Mouse (Mus musculus) G1E-ER4 (cell line): ENCODE data around the gene Hsdl1. TPM values are rescaled to one million over a fixed set of nuclear protein-coding genes. Genes with fewer than 3 reads are reported as not detected.

Source experiments
- GATA1 ChIP-seq: IDR thresholded peaks from one replicate; pipeline ENCODE4 v1.8.0; 2012; ENCODE audit warnings: low read length, inconsistent platforms
- polyA plus RNA-seq: library from polyadenylated mRNA; stranded (reverse); fragments of >175 nt; gene quantifications from 2 replicates; pipeline ENCODE4 v1.2.3, GENCODE M21; 2012

The Hsdl1 gene
- 34.2 and 43.7 TPM in 2 replicates for polyA plus RNA-seq

DNA sequence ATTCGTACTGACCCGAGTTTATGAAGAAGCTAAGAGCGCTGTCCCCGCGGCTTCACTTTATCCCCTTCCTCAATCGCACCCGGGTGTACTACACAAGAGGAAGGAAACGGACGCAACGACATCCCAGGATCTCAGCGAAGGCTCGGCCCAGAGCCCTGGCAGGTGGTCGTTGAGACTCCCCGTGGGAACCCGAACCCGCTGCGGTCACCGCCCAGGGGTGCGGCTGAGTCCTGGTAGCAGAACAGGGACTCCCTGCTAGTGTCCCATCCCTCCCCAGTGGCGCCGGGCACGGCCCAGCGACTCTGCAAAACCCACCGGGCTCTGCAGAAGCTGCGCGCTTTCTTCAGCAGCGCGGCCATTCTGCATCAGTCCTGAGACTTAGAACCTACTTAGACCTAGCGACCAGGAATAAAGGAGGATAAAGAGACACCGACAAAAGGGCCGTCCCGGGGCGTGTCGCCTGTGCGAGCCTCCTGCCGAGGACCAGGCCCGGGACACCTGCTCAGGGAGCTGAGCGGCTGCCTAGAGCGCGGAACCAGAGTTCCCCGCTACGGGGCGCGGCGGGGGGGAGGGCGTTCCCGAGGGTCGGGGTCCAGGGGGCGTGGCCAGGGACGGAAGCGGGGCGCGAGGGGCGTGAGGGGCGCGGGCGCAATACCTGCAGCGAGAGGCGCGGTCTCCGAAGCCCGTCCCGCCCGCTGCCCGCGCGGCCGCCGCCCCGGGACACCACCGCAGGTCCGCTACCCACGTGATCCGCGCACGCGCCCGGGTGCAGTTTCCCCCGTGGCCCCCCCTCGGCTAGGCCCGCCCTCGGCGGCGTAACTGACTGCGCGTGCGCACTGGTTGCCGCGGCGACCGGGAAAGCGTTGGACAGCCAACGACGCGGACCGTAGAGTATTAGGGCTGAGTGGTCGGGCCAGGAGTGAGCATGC lies at the start of gene Hsdl1, which contains the start of gene Dnaaf1:
TSS of gene Hsdl1 (minus strand) at position 747 of the 929 bp plus-strand sequence.
TSS of gene Dnaaf1 (plus strand) at position 799 of the 929 bp plus-strand sequence.
- no peak for TF ChIP-seq GATA1

DNA sequence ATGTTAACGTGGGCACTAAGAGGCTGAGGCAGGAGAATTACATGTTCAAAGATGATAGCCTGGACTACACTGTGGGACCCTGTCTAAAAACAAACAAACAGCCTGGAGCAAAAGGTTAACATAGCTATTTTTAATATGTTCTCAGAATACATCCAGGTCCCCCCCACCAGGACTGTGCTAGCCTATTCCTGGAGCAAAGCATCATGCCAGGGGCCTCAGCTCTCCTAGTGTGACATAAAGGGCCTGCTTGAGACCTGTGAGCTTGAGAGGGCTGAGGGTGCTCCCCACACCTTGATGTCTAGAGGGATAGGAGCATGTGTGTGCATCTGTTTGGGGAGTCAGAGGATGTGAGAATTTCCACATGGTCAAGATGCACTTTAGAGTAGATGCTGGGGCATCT lies 48.8 kb upstream of the Hsdl1 start:
- TF ChIP-seq GATA1 = no peak

DNA sequence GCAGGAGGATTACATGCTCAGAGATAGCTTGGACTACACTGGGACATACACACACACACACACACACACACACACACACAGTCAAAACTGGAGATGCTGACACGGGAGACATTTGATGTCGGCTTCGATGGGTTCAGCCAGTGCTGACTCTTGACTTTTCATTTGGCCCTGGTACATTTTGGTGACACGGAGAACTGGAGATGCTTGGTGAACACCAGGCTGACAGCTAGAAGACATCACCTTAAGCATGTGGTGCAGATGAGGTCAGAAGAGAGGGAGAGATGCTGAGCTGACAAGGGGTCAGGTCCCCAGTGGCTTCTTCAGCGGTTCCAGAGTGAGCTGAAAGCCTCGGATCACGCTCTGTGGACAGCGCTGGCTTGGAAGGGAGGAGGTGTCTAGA lies 48.1 kb upstream of the Hsdl1 start:
- no peak for TF ChIP-seq GATA1

DNA sequence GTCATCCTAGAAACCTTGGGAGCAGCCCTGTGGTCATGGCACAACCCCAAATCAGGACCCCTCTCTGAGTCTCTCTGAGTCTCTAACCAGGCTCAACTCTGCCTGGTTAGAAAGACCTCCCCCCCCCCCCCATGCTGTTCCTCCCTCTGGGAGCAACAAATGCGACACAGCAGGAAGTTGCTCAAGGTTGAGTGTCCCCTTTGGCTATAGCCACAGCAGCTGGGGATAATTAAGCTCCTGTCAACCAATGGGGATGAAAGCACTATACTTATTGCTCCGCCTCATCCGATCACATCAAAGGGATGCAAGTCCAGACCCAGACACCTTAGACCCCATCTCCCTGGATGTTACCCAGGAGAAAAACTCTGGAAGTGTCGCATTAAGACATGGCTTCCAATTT lies 47.6 kb upstream of the Hsdl1 start:
- no peak for TF ChIP-seq GATA1

DNA sequence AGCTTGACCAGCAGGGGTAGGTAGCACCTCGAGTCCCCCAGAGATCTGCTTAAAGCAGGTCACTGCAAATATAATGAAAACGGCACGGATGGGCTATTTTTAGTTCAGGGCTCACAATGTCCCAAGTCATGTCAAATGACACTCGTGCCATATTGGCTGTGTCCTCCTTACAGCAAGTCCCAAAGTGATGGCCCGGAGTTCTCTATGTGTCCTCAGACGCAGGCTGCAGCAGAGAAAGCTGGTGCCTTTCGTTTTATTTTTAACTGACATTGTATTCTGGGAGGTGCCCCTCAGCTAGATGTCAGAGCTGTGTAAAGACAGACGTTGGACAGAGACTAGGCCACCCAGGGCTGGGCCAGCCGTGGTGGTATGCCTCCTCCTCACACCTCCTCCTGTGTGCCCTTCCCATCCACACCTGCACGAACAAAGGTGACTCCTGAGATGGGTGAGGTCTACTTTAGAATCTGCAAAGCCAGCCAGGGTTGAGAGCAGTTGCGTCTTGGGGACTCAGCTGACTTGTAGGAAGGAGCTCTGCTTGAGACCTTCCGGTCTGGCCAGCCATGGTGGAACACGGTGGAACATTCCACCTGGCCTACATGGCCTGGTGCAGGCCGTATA lies 46.0 kb upstream of the Hsdl1 start:
- no peak for TF ChIP-seq GATA1

DNA sequence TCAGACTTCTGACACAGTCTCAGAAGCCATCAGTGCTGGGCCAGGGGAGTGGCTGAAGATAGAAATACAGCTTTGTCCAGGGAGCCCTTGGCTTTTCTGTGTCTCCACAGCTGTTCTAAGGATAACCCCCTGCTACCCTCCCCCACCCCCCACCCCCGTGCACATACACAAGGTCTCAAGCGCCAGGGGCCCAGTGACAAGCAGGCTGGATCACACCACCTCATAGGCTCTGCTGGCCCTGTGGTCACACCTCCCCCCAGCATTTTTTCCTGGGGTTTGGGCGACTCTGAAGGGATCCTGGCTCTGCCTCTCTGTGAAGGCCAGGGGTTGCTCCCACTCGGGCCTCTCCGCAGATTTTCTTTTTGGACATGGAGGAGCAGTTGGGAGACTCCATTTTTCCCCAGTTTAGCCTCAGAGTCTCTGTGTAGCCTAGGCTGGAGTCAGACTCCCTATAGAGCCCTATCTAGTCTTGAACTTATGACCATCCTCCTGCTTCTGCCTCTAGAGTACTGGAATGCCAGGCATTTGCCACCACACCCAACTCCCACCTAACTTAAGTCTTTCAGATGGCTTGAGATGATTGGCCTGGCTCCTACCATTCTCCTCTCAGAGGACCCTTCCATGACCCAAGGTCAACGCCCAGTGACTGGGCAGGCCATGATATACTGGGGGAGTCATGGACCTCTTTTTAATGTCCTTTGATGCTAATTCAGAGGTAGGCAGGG lies 45.3 kb upstream of the Hsdl1 start:
- TF ChIP-seq GATA1 = no peak

DNA sequence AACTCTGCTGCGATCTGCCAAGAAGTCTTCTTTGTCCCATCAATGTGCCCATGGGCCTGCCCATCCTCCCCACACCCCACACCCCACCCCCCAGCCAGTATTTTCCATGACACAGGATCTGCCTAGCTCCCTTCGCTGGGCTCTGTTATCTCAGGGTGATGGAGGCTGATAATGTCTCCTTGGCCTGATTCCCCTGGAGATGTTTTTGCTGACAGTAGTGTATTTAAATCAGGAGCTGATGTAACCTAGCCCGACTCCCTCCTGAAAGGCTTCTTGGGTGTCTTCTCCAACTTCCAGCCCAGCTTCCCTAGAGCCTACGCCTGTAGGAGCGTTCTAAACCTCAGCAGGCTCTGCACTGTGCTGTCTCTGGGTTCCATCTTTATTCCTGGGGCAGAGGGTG lies 43.9 kb upstream of the Hsdl1 start:
- TF ChIP-seq GATA1 = no peak

DNA sequence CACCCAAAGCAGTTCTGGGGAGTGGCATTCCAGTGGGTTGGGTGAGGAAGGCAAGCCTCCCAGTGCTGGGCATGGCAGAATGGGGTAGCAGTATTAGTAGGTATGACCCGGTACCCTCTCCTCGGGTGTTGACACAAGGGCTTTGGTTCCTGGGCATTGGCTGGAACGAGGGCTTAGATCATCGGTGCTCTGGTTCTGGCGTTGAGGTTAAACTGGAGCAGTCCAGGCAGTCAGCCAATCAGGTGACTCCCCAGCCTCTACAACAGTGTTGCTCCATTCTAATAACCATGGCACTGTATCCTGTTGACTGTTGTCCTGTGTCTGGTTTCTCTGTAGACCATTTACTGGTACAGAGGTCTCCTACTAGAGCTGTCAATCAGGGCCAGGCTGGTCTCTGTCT lies 42.6 kb upstream of the Hsdl1 start:
- no peak for TF ChIP-seq GATA1

DNA sequence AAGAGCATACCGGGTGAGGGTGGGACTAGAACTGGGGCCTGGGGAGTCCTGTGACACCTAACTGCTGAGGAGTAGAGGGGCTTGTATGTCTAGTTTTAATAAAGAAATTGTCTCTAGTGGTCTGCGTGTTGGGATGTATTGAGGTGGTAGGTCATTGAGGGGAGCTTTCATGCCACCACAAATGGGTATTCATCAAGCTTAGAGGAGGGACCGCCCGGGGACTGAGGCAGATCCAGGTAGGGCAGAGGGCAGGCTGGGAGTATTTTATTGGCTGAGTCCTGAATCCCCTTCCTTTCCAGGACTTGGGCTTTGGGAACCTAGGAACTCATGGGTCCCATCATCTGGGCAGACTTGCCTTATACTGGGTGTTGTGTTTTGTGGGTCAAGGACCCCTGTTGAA lies 41.8 kb upstream of the Hsdl1 start:
- no peak for TF ChIP-seq GATA1

DNA sequence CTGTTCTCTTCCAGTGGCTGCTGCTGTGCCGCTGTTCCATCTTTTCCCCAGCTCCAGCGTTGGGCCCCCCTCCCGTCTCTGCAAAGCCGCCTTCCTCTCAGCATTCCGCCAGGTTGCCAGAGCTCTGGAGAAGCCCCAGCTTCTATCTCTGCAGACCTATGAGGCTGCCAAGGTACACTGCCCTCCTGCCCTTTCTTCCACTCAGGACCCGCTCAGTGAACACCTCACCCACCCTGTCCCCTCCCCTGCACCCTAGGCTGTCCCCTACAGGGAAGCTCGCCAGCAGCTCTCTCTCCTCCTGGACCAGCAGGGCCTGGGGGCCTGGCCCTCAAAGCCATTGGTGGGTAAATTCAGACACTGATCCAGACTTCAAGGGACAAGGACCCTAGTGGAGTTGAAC lies 41.4 kb upstream of the Hsdl1 start:
- no peak for TF ChIP-seq GATA1

DNA sequence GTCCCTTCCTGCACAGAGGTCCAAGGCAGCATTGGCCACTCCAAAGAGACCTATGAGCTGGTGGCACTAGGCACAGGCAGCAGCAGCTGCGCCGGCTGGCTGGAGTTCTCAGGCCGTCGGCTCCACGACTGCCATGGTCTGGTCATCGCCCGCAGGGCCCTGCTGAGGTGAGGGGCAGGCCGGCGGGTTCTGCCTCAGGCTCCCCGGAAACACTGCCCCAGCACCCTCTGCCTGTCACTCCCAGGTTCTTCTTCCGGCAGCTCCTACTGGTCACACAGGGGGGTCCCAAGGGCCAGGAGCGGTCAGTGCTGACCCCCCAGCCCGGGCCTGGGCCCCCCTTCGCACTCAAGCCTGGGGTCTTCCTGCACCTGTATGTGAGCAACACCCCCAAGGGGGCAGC lies 40.1 kb upstream of the Hsdl1 start:
- TF ChIP-seq GATA1 = no peak

DNA sequence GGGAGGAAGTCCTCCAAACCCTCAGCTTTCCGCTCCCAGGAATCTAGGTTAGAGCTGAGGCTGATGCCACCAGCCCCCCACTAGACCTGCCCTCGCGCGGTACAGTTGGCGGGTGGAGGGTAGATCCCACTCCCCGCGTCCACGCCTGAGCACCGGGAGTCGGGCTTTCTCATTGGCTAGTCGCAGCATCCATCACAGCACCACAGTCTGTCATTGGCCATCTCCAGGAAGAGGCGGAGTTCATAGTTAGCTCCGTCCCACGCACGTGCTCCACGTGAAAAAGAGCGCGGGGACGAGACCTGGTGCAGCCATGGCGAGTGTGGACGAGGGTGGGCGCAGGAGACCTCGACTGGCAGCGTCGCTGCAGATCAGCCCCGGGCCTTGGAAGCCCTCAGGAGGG lies 37.5 kb upstream of the Hsdl1 start, which contains the start of gene Adad2:
TSS of gene Adad2 (plus strand) at position 277 of the 400 bp plus-strand sequence.
- TF ChIP-seq GATA1 = no peak

DNA sequence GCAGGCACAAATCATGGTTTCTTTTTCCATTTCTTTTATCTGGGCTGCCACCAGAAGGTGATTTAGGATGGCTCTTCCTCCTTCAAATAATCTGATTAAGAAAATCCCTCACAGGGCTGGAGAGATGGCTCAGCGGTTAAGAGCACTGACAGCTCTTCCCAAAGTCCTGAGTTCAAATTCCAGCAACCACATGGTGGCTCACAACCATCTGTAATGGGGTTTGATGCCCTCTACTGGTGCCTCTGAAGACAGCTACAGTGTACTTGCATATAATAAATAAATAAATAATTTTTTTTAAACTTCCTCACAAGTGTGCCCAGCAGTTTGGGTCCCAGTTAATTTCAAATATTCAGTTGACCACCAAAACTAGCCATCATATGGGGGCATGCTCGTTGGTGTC lies 31.2 kb upstream of the Hsdl1 start:
- no peak for TF ChIP-seq GATA1

DNA sequence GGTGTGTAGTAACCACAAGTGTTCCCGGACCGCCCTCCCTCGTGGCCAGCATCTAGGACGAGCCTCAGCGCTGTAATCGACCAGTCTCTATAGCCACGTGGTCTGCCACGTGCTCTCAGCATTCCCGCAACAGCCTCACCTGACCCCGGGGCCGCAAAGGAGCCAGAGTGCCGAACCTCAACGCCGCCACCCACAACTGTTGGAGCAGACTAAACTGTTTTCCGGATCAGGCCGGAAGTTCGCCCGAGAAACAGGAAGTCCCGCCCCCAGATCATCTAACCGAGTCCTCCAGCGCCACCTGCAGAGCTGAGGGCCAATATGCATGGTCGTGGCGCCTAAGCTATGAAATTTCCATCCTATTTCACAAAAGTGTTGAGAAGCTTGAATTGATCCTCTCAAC lies 30.0 kb upstream of the Hsdl1 start, which contains the start of gene Taf1c:
TSS of gene Taf1c (minus strand) at position 227 of the 400 bp plus-strand sequence.
- TF ChIP-seq GATA1 = no peak

DNA sequence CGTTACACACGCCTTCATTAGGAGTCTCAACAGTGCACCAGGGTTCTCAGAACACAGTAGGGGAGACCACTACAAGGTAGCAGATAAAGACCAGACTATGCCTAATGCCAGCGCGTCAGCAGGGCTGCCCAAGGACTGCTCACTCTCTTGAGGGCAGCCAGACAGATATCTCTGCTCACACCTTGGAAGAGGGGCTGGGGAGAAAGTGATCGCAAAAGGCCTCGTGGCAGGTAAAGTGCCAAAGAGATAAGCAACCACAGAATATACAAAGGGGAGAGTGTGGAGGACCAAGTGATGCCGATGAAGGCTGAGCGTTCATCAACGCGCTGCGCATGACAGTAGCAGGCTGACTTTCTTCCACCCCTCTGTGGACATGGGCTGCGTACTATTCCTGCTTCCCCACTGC lies 29.4 kb upstream of the Hsdl1 start:
- TF ChIP-seq GATA1 = no peak

DNA sequence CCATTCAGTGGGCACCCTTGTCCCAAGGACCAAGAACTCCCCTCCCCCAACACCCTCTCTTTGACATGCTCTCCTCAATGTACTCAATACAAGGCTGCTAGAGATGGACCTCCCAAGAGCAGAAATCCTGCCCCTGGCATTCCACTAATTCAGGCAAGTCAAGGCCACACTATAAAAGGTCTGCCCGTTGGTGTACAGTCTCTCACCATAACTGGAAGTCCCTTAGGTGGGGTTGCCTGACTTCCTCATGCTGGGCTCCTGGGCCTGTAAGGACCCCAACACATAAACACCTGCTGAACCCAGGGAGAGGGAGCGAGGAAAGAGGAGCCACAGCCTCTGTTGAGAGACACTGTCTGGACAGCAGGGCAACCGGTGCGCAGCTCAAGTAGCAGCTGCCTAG lies 28.8 kb upstream of the Hsdl1 start:
- TF ChIP-seq GATA1 = no peak
